Mouse (Mus musculus) limb, embryonic 14.5 days (tissue): ENCODE data around the gene Kansl1. TPM values are rescaled to one million over a fixed set of nuclear protein-coding genes. Genes with fewer than 3 reads are reported as not detected.

Experiments used
- ATAC-seq: fragments of 200-750 bp; cut with Nextera tagmentation; 2 replicates; pipeline ENCODE4 v1.8.0; 2017; ENCODE audit warnings: low read depth, moderate number of reproducible peaks, moderate TSS enrichment; ENCODE audit not compliant: low FRiP score
- DNase-seq: peaks from one replicate; pipeline ENCODE4 v3.0.0-alpha.2; 2015; ENCODE audit warnings: low spot score
- H3K27ac ChIP-seq: fragments of 300-500 bp; sonication (generic); replicated peaks from 2 replicates; pipeline ENCODE4 v1.5.1; 2014; ENCODE audit warnings: low read depth, mild to moderate bottlenecking, low read length, moderate library complexity, mixed read lengths
- H3K27me3 ChIP-seq: fragments of 300-500 bp; sonication (generic); 2 replicates; pipeline ENCODE4 v1.6.1; 2014; ENCODE audit warnings: low read length, mixed read lengths; ENCODE audit not compliant: control insufficient read depth, insufficient read depth
- H3K36me3 ChIP-seq: fragments of 300-500 bp; sonication (generic); 2 replicates; pipeline ENCODE4 v1.6.1; 2014; ENCODE audit warnings: mild to moderate bottlenecking, low read length, moderate library complexity, mixed read lengths; ENCODE audit not compliant: control insufficient read depth, insufficient read depth
- H3K4me1 ChIP-seq: fragments of 300-500 bp; sonication (generic); 2 replicates; pipeline ENCODE4 v1.6.1; 2014; ENCODE audit warnings: antibody characterized with exemption, low read length, mixed read lengths; ENCODE audit not compliant: control insufficient read depth, insufficient read depth
- H3K4me2 ChIP-seq: fragments of 300-500 bp; sonication (generic); replicated peaks from 2 replicates; pipeline ENCODE4 v1.6.1; 2014; ENCODE audit warnings: low read depth, mild to moderate bottlenecking, low read length, moderate library complexity; ENCODE audit not compliant: severe bottlenecking
- H3K4me3 ChIP-seq: fragments of 300-500 bp; sonication (generic); replicated peaks from 2 replicates; pipeline ENCODE4 v1.5.1; 2014; ENCODE audit warnings: low read length
- H3K9ac ChIP-seq: fragments of 300-500 bp; sonication (generic); 2 replicates; pipeline ENCODE4 v1.6.1; 2014; ENCODE audit warnings: mild to moderate bottlenecking, low read depth, low read length, moderate library complexity; ENCODE audit not compliant: severe bottlenecking
- H3K9me3 ChIP-seq: fragments of 300-500 bp; sonication (generic); 2 replicates; pipeline ENCODE4 v1.6.1; 2016; ENCODE audit warnings: low read length; ENCODE audit not compliant: control insufficient read depth
- POLR2A ChIP-seq: fragments of 200-500 bp; IDR thresholded peaks from 2 replicates; pipeline ENCODE4 v1.8.0; 2012; ENCODE audit warnings: inconsistent platforms, mild to moderate bottlenecking, moderate library complexity, borderline replicate concordance; ENCODE audit not compliant: insufficient read depth, insufficient read length; ENCODE audit errors: extremely low read depth
- WGBS: fragments of 180-500 bp; shearing (Covaris S2); extraction: QIAGEN DNeasy Blood & Tissue Kit; methylation state at CpG from one replicate; pipeline ENCODE4 v1.1.7; 2014; 5-methylcytosine and 5-hydroxymethylcytosine counted together
- polyA plus RNA-seq, 2 experiments: library from polyadenylated mRNA; depleted of rRNA in 1 of 2; stranded (reverse) in 1 of 2; unstranded in 1 of 2; fragments of >200 nt; fragmentation: Nextera tagmentation in 1 of 2; extraction: Ambion mirVana in 1 of 2; gene quantifications; 2 replicates each; pipeline versions ENCODE4 v1.2.1 to v1.2.3; 2012 to 2014

Kansl1 gene
- polyA plus RNA-seq, 2 experiments, result 27.0 to 91.7 TPM

GRCm38 (mm10) chr11:104334946-104335345 is 133.7 kb downstream of the Kansl1 start:
- no peak overlapping the region for H3K9ac ChIP-seq
- peaks cover 74% of the 10 kb centered on the region for H3K36me3 ChIP-seq
- no peak overlapping the region for H3K4me3 ChIP-seq
- H3K4me1 ChIP-seq, result no peaks in the 10 kb centered on the region
- H3K27me3 ChIP-seq, result no peaks in the 10 kb centered on the region
- H3K9me3 ChIP-seq, result no peaks in the 10 kb centered on the region
- no peak overlapping the region for H3K4me2 ChIP-seq
- DNase-seq, result no peak
- TF ChIP-seq POLR2A, result no peak
- 92% methylated on average over 13 of the region's 13 CpGs for WGBS
- H3K27ac ChIP-seq, result no peak overlapping the region
- no peak for ATAC-seq

- Histone ChIP-seq H3K9ac (no peak overlapping the region), H3K27me3 (no peaks in the 10 kb centered on the region), H3K27ac (no peak overlapping the region), H3K4me3 (no peak overlapping the region), H3K4me2 (no peak overlapping the region), H3K4me1 (no peaks in the 10 kb centered on the region), H3K9me3 (no peaks in the 10 kb centered on the region), H3K36me3 (peaks cover 65% of the 10 kb centered on the region)
- DNase-seq, result no peak
- no peak for ATAC-seq
- no peak for TF ChIP-seq POLR2A
- WGBS, result 80% methylated on average over 5 of the region's 5 CpGs
Measured at GRCm38 (mm10) chr11:104334115-104334514, 134.5 kb downstream of the Kansl1 start.

DNA sequence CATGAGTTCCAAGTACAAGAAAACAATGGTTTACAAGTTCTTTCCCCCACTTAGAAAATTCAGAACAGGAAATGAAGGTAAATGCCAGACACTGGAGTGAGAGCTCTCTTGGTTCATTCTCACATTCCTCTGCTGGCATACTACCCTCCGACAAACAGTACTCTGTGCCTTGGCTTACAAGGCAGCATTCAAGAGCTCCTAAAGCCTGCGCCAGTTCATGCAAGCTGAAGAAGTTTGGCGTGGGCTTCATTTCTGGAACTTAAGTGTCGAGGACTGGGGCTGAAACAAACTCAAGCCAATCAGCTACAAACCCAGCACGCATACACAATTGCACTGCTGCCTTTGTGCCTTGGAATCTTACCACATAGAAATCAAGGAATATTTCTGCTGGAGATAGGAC is 136.6 kb downstream of the Kansl1 start:
- Histone ChIP-seq H3K27me3 (no peaks in the 10 kb centered on the region), H3K4me3 (no peak overlapping the region), H3K27ac (no peak overlapping the region), H3K4me2 (no peak overlapping the region), H3K9ac (no peak overlapping the region), H3K9me3 (no peaks in the 10 kb centered on the region), H3K4me1 (no peaks in the 10 kb centered on the region), H3K36me3 (peaks cover 46% of the 10 kb centered on the region)
- TF ChIP-seq POLR2A, result no peak
- 80% methylated on average over 5 of the region's 5 CpGs for WGBS
- ATAC-seq (no peak), DNase-seq (no peak)

- ATAC-seq (no peak), DNase-seq (no peak)
- no peak overlapping the region for H3K27ac ChIP-seq
- no peaks in the 10 kb centered on the region for H3K9me3 ChIP-seq
- no peak overlapping the region for H3K4me2 ChIP-seq
- H3K9ac ChIP-seq, result no peak overlapping the region
- TF ChIP-seq POLR2A, result no peak
- H3K4me3 ChIP-seq, result no peak overlapping the region
- no peaks in the 10 kb centered on the region for H3K27me3 ChIP-seq
- 71% methylated on average over 3 of the region's 3 CpGs for WGBS
- H3K4me1 ChIP-seq, result no peaks in the 10 kb centered on the region
- peaks cover 39% of the 10 kb centered on the region for H3K36me3 ChIP-seq
Measured at GRCm38 (mm10) chr11:104331208-104331607, 137.5 kb downstream of the Kansl1 start.

- H3K4me3 ChIP-seq, result no peak overlapping the region
- DNase-seq, result no peak
- no peak for TF ChIP-seq POLR2A
- no peaks in the 10 kb centered on the region for H3K9me3 ChIP-seq
- H3K4me2 ChIP-seq, result no peak overlapping the region
- H3K27me3 ChIP-seq, result no peaks in the 10 kb centered on the region
- H3K36me3 ChIP-seq, result peaks cover 28% of the 10 kb centered on the region
- no peak overlapping the region for H3K9ac ChIP-seq
- H3K4me1 ChIP-seq, result no peaks in the 10 kb centered on the region
- WGBS, result 81% methylated on average over 4 of the region's 4 CpGs
- H3K27ac ChIP-seq, result no peak overlapping the region
- ATAC-seq, result no peak
Measured at GRCm38 (mm10) chr11:104330151-104330550, 138.5 kb downstream of the Kansl1 start.
